Mouse (Mus musculus) midbrain, embryonic 10.5 days (tissue): ENCODE results near the gene Camta1. TPM values are rescaled to one million over a fixed set of nuclear protein-coding genes. Genes with fewer than 3 reads are reported as not detected.

Source experiments
- DNase-seq: peaks from one replicate; pipeline ENCODE4 v3.0.0-alpha.2; 2017; ENCODE audit warnings: low spot score
- H3K27ac ChIP-seq: fragments of 300-500 bp; sonication (generic); replicated peaks from 2 replicates; pipeline ENCODE4 v1.5.1; 2016; ENCODE audit warnings: mild to moderate bottlenecking
- H3K27me3 ChIP-seq: fragments of 300-500 bp; sonication (generic); 2 replicates; pipeline ENCODE4 v1.6.1; 2016; ENCODE audit warnings: low read depth, mild to moderate bottlenecking; ENCODE audit not compliant: poor library complexity, severe bottlenecking
- H3K36me3 ChIP-seq: fragments of 300-500 bp; sonication (generic); 2 replicates; pipeline ENCODE4 v1.6.1; 2016; ENCODE audit warnings: mild to moderate bottlenecking, moderate library complexity
- H3K4me1 ChIP-seq: fragments of 300-500 bp; sonication (generic); 2 replicates; pipeline ENCODE4 v1.6.1; 2016
- H3K4me3 ChIP-seq: fragments of 300-500 bp; sonication (generic); 2 replicates; pipeline ENCODE4 v1.5.1; 2016; ENCODE audit warnings: mild to moderate bottlenecking, moderate library complexity
- H3K9me3 ChIP-seq: fragments of 300-500 bp; sonication (generic); replicated peaks from 2 replicates; pipeline ENCODE4 v1.6.1; 2016; ENCODE audit warnings: mild to moderate bottlenecking
- WGBS: fragments of 180-500 bp; shearing (Covaris S2); methylation state at CpG from one replicate; pipeline ENCODE4 v1.1.7; 2016; 5-methylcytosine and 5-hydroxymethylcytosine counted together
- polyA plus RNA-seq: library from polyadenylated mRNA; unstranded; fragments of >200 nt; fragmentation: Nextera tagmentation; extraction: Ambion mirVana; gene quantifications from 2 replicates; pipeline ENCODE4 v1.2.1, GENCODE M21; 2016

The Camta1 gene
- polyA plus RNA-seq, 1 experiment from 2014 or later: 137 TPM

- Histone ChIP-seq H3K36me3 (peaks cover 14% of the 10 kb centered on the region), H3K4me3 (no peak overlapping the region), H3K27ac (no peak overlapping the region), H3K4me1 (peaks cover 2% of the 10 kb centered on the region; the same call in 1 of the 2 replicates), H3K9me3 (no peaks in the 10 kb centered on the region), H3K27me3 (no peaks in the 10 kb centered on the region)
- no peak for DNase-seq
- WGBS: 92% methylated on average over 13 of the region's 13 CpGs
Measured at GRCm38 (mm10) chr4:151005656-151006318, 855.9 kb downstream of the Camta1 start.

GRCm38 (mm10) chr4:151001397-151001796 is 860.3 kb downstream of the Camta1 start:
- Histone ChIP-seq H3K27me3 (no peaks in the 10 kb centered on the region), H3K36me3 (peaks cover 3% of the 10 kb centered on the region; the same call in 1 of the 2 replicates), H3K9me3 (no peaks in the 10 kb centered on the region), H3K27ac (no peak overlapping the region), H3K4me1 (peaks cover 5% of the 10 kb centered on the region; the same call in 1 of the 2 replicates), H3K4me3 (no peak overlapping the region)
- WGBS: 82% methylated on average over 13 of the region's 13 CpGs
- DNase-seq: no peak

- H3K36me3 ChIP-seq: no peaks in the 10 kb centered on the region
- no peaks in the 10 kb centered on the region for H3K9me3 ChIP-seq
- H3K27ac ChIP-seq: no peak overlapping the region
- H3K27me3 ChIP-seq: no peaks in the 10 kb centered on the region
- DNase-seq: no peak
- H3K4me3 ChIP-seq: no peak overlapping the region
- 95% methylated on average over 9 of the region's 9 CpGs for WGBS
- peaks cover 5% of the 10 kb centered on the region; the same call in 1 of the 2 replicates for H3K4me1 ChIP-seq
Measured at GRCm38 (mm10) chr4:150998626-150999025, 863.0 kb downstream of the Camta1 start.

- no peaks in the 10 kb centered on the region for H3K9me3 ChIP-seq
- H3K4me1 ChIP-seq: peaks cover 5% of the 10 kb centered on the region; the same call in 1 of the 2 replicates
- H3K4me3 ChIP-seq: no peak within 1 kb of the TSS
- H3K36me3 ChIP-seq: no peaks in the 10 kb centered on the region
- H3K27ac ChIP-seq: no peak within 1 kb of the TSS
- H3K27me3 ChIP-seq: no peaks in the 10 kb centered on the region
- 92% methylated on average over 7 of the region's 7 CpGs for WGBS
- DNase-seq: no peak
Measured at GRCm38 (mm10) chr4:150996797-150997196, 864.9 kb downstream of the Camta1 start, which contains the start of gene Uts2. Gene Uts2 (plus strand): TSS chr4:150997097.

GRCm38 (mm10) chr4:150990148-150990547 is 871.5 kb downstream of the Camta1 start:
- peak; percentile 22 for DNase-seq

GRCm38 (mm10) chr4:150980153-150980552 is 881.5 kb downstream of the Camta1 start:
- no peak overlapping the region for H3K4me3 ChIP-seq
- H3K36me3 ChIP-seq: no peaks in the 10 kb centered on the region
- 92% methylated on average over 5 of the region's 5 CpGs for WGBS
- no peaks in the 10 kb centered on the region for H3K4me1 ChIP-seq
- H3K27me3 ChIP-seq: no peaks in the 10 kb centered on the region
- H3K27ac ChIP-seq: no peak overlapping the region
- H3K9me3 ChIP-seq: no peaks in the 10 kb centered on the region
- DNase-seq: no peak

More at GRCm38 (mm10) chr4:150990148-150990547, 871.5 kb downstream of the Camta1 start:
- no peaks in the 10 kb centered on the region for H3K9me3 ChIP-seq
- no peak overlapping the region for H3K4me3 ChIP-seq
- 53% methylated on average over 6 of the region's 6 CpGs for WGBS
- H3K4me1 ChIP-seq: no peaks in the 10 kb centered on the region
- H3K36me3 ChIP-seq: no peaks in the 10 kb centered on the region
- H3K27me3 ChIP-seq: no peaks in the 10 kb centered on the region
- no peak overlapping the region for H3K27ac ChIP-seq

- no peak overlapping the region for H3K27ac ChIP-seq
- WGBS: 87% methylated on average over 9 of the region's 9 CpGs
- no peaks in the 10 kb centered on the region for H3K4me1 ChIP-seq
- no peaks in the 10 kb centered on the region for H3K9me3 ChIP-seq
- no peaks in the 10 kb centered on the region for H3K36me3 ChIP-seq
- no peak overlapping the region for H3K4me3 ChIP-seq
- no peak for DNase-seq
- H3K27me3 ChIP-seq: no peaks in the 10 kb centered on the region
Measured at GRCm38 (mm10) chr4:150979455-150979854, 882.2 kb downstream of the Camta1 start.

- no peak overlapping the region for H3K4me3 ChIP-seq
- H3K36me3 ChIP-seq: no peaks in the 10 kb centered on the region
- no peak for DNase-seq
- no peaks in the 10 kb centered on the region for H3K9me3 ChIP-seq
- no peaks in the 10 kb centered on the region for H3K27me3 ChIP-seq
- H3K4me1 ChIP-seq: no peaks in the 10 kb centered on the region
- H3K27ac ChIP-seq: no peak overlapping the region
- 92% methylated on average over 21 of the region's 21 CpGs for WGBS
Measured at GRCm38 (mm10) chr4:150978156-150978910, 883.3 kb downstream of the Camta1 start.

- H3K36me3 ChIP-seq: no peaks in the 10 kb centered on the region
- DNase-seq: no peak
- 55% methylated on average over 1 of the region's 1 CpGs for WGBS
- no peak overlapping the region for H3K4me3 ChIP-seq
- H3K27me3 ChIP-seq: no peaks in the 10 kb centered on the region
- no peak overlapping the region for H3K27ac ChIP-seq
- no peaks in the 10 kb centered on the region for H3K4me1 ChIP-seq
- no peaks in the 10 kb centered on the region for H3K9me3 ChIP-seq
Measured at GRCm38 (mm10) chr4:150975145-150975544, 886.5 kb downstream of the Camta1 start.

- Histone ChIP-seq H3K4me1 (no peaks in the 10 kb centered on the region), H3K27me3 (no peaks in the 10 kb centered on the region), H3K27ac (no peak overlapping the region), H3K9me3 (no peaks in the 10 kb centered on the region), H3K4me3 (no peak overlapping the region), H3K36me3 (no peaks in the 10 kb centered on the region)
- no peak for DNase-seq
- 83% methylated on average over 8 of the region's 8 CpGs for WGBS
Measured at GRCm38 (mm10) chr4:150973264-150973663, 888.4 kb downstream of the Camta1 start.

GRCm38 (mm10) chr4:150968956-150969355 is 892.7 kb downstream of the Camta1 start:
- Histone ChIP-seq H3K9me3 (no peaks in the 10 kb centered on the region), H3K4me1 (peaks cover 4% of the 10 kb centered on the region; the same call in 1 of the 2 replicates), H3K36me3 (no peaks in the 10 kb centered on the region), H3K4me3 (no peak overlapping the region), H3K27me3 (no peaks in the 10 kb centered on the region), H3K27ac (no peak overlapping the region)
- no peak for DNase-seq
- WGBS: 87% methylated on average over 8 of the region's 8 CpGs

- no peaks in the 10 kb centered on the region for H3K27me3 ChIP-seq
- no peak overlapping the region for H3K4me3 ChIP-seq
- H3K4me1 ChIP-seq: peaks cover 4% of the 10 kb centered on the region; the same call in 1 of the 2 replicates
- WGBS: 21% methylated on average over 7 of the region's 7 CpGs
- H3K36me3 ChIP-seq: no peaks in the 10 kb centered on the region
- H3K27ac ChIP-seq: no peak overlapping the region
- H3K9me3 ChIP-seq: no peaks in the 10 kb centered on the region
- peak; percentile 31 for DNase-seq
Measured at GRCm38 (mm10) chr4:150966556-150966955, 895.1 kb downstream of the Camta1 start.

- 69% methylated on average over 11 of the region's 11 CpGs for WGBS
- no peak overlapping the region for H3K27ac ChIP-seq
- DNase-seq: no peak
- H3K4me1 ChIP-seq: peaks cover 4% of the 10 kb centered on the region; the same call in 1 of the 2 replicates
- H3K27me3 ChIP-seq: no peaks in the 10 kb centered on the region
- no peak overlapping the region for H3K4me3 ChIP-seq
- H3K36me3 ChIP-seq: no peaks in the 10 kb centered on the region
- H3K9me3 ChIP-seq: no peaks in the 10 kb centered on the region
Measured at GRCm38 (mm10) chr4:150965555-150965951, 896.1 kb downstream of the Camta1 start.
